Mouse (Mus musculus) lung, embryonic 14.5 days (tissue): ENCODE measurements around the gene Olfr1366. TPM values are rescaled to one million over a fixed set of nuclear protein-coding genes. Genes with fewer than 3 reads are reported as not detected.
"Not testable (repeated sequence)": the region's sequence is repeated elsewhere in the genome, so short reads cannot be mapped to it uniquely, and the experiment has no call there.

Source experiments
- ATAC-seq: fragments of 200-750 bp; cut with Nextera tagmentation; 2 replicates; pipeline ENCODE4 v1.8.0; 2017; ENCODE audit warnings: mild to moderate bottlenecking, moderate TSS enrichment, moderate library complexity; ENCODE audit not compliant: insufficient read depth
- DNase-seq: peaks from one replicate; pipeline ENCODE4 v3.0.0-alpha.2; 2015
- H3K27ac ChIP-seq: fragments of 300-500 bp; sonication (generic); 2 replicates; pipeline ENCODE4 v1.5.1; 2014; ENCODE audit warnings: low read depth, mild to moderate bottlenecking, moderate library complexity
- H3K27me3 ChIP-seq: fragments of 300-500 bp; sonication (generic); 2 replicates; pipeline ENCODE4 v1.6.1; 2014; ENCODE audit warnings: low read length, control low read depth; ENCODE audit not compliant: insufficient read depth
- H3K36me3 ChIP-seq: fragments of 300-500 bp; sonication (generic); 2 replicates; pipeline ENCODE4 v1.6.1; 2014; ENCODE audit warnings: control low read depth; ENCODE audit not compliant: insufficient read depth
- H3K4me1 ChIP-seq: fragments of 300-500 bp; sonication (generic); 2 replicates; pipeline ENCODE4 v1.6.1; 2014; ENCODE audit warnings: antibody characterized with exemption, control low read depth; ENCODE audit not compliant: insufficient read depth
- H3K4me2 ChIP-seq: fragments of 300-500 bp; sonication (generic); 2 replicates; pipeline ENCODE4 v1.6.1; 2014; ENCODE audit warnings: mild to moderate bottlenecking
- H3K4me3 ChIP-seq: fragments of 300-500 bp; sonication (generic); 2 replicates; pipeline ENCODE4 v1.5.1; 2014; ENCODE audit warnings: low read depth, low read length
- H3K9ac ChIP-seq: fragments of 300-500 bp; sonication (generic); 2 replicates; pipeline ENCODE4 v1.6.1; 2014
- H3K9me3 ChIP-seq: fragments of 300-500 bp; sonication (generic); 2 replicates; pipeline ENCODE4 v1.6.1; 2016; ENCODE audit warnings: low read depth, low read length, control low read depth
- CTCF ChIP-seq: IDR thresholded peaks from 2 replicates; pipeline ENCODE4 v1.5.1; 2016; ENCODE audit warnings: antibody characterized with exemption, low read depth
- WGBS: fragments of 180-500 bp; shearing (Covaris S2); extraction: QIAGEN DNeasy Blood & Tissue Kit; methylation state at CpG from one replicate; pipeline ENCODE4 v1.1.7; 2014; 5-methylcytosine and 5-hydroxymethylcytosine counted together
- polyA plus RNA-seq: library from polyadenylated mRNA; unstranded; fragments of >200 nt; fragmentation: Nextera tagmentation; extraction: Ambion mirVana; gene quantifications from 2 replicates; pipeline ENCODE4 v1.2.1, GENCODE M21; 2014

The Olfr1366 gene
- polyA plus RNA-seq, 1 experiment from 2014 or later: 0.14 TPM

DNA sequence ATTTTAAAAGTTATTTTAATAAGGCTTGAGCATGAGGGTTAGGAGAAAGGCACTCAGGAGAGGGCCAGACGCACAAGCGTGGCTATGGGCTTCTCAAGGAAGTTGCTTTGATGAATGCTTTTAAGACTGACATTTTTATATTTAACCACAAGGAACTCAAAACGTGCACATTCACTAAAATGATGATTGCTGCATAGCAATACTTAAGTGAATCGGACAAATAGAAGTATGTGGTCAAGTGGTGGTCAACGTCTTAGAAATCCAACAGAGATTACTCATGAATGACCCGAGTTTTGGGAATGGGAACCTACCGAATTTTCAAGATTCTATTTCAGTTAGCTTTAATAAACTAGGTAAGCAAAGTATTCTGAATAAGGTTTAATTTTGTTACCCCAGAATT lies 12.5 kb downstream of the Olfr1366 start:
- Histone ChIP-seq H3K4me3 (peak overlapping the region; percentile 83), H3K4me2 (peak overlapping the region; percentile 63), H3K27me3 (no peaks in the 10 kb centered on the region), H3K4me1 (peaks cover 6% of the 10 kb centered on the region), H3K36me3 (peaks cover 18% of the 10 kb centered on the region), H3K9me3 (no peaks in the 10 kb centered on the region), H3K27ac (no peak overlapping the region), H3K9ac (peak overlapping the region; percentile 28; the same call in 1 of the 2 replicates)
- peak; percentile 18 for DNase-seq
- WGBS: 32% methylated on average over 7 of the region's 7 CpGs
- TF ChIP-seq CTCF: no peak
- ATAC-seq: no peak

DNA sequence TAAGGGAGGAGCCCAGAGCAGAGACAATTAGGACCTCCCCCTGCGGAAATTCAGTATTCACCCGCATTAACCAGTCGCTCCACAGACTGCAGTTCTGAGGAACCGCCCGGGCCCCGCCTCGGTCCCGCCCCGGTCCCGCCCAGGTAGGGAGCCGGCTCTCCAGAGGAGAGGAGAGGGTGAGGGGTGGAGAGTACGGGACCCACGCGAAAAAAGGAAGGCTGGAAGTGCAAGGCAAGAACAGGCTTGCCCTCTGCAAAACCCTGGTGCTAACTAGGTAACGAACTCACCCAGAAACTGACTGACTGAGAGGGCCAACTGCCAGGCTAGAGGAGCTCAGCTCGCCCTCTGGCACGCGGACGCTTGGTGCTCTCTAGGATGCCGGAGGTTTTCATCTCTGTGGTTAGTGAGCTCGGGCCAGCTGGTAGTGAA lies 36.4 kb downstream of the Olfr1366 start:
- TF ChIP-seq CTCF: no peak
- Histone ChIP-seq H3K4me2 (peak overlapping the region; percentile 64), H3K4me1 (no peaks in the 10 kb centered on the region), H3K36me3 (no peaks in the 10 kb centered on the region), H3K27me3 (no peaks in the 10 kb centered on the region), H3K9me3 (no peaks in the 10 kb centered on the region), H3K27ac (peak overlapping the region; percentile 87), H3K4me3 (peak overlapping the region; percentile 62), H3K9ac (peak overlapping the region; percentile 65)
- WGBS: under 1% methylated on average over 21 of the region's 21 CpGs
- ATAC-seq (peak; percentile 100), DNase-seq (peak; percentile 93)

DNA sequence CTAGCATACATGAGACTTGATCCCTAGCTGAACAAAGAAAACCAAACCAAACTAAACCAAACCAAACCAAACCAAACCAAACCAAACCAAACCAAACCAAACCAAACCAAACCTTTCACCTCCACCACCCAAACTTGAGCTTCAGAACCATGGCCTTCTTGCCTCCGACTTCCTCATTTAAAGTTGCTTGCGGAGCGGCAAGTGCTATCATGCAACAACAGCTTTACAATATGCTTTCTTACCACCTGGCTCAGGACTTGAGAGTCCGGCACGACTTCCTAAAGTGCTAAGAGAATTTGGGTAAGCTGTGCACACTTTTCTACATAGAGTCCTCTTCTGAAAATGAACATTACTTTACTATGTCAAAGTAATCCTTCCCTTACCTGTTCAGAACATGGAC lies 40.3 kb downstream of the Olfr1366 start:
- 85% methylated on average over 5 of the region's 5 CpGs for WGBS
- no peak for TF ChIP-seq CTCF
- Histone ChIP-seq H3K27me3 (no peaks in the 10 kb centered on the region), H3K9ac (no peak overlapping the region), H3K27ac (no peak overlapping the region), H3K4me3 (no peak overlapping the region), H3K9me3 (no peaks in the 10 kb centered on the region), H3K36me3 (no peaks in the 10 kb centered on the region), H3K4me2 (no peak overlapping the region), H3K4me1 (no peaks in the 10 kb centered on the region)
- DNase-seq: no peak
- ATAC-seq: no peak

DNA sequence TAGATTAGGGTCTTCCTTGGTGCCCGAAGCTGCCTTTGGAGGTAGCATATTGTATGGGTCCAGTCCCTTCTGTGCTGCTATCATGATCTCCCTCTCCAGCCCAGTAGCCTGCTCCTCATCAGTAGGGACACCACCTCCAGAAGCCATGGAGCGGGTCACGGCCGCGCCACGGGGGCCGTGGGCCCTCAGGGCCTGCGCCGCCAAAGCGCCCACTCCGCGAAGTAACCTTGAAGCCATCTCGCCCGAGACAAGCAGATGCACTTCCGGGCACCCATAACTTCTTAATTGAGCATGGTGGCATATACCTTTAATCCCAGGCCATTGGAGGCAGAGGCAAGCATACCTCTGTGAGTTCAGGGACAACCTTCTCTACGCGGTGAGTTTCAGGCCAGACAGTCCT lies 41.4 kb downstream of the Olfr1366 start, which contains the start of gene Gm11273:
Gene Gm11273 (minus strand): TSS at position 237 of the 400 bp plus-strand sequence.
- not testable (repeated sequence) for H3K4me2 ChIP-seq, H3K27me3 ChIP-seq, H3K27ac ChIP-seq, H3K36me3 ChIP-seq, H3K9ac ChIP-seq, H3K4me1 ChIP-seq, ATAC-seq, H3K4me3 ChIP-seq, DNase-seq, H3K9me3 ChIP-seq
- 91% methylated on average over 13 of the region's 17 CpGs for WGBS

DNA sequence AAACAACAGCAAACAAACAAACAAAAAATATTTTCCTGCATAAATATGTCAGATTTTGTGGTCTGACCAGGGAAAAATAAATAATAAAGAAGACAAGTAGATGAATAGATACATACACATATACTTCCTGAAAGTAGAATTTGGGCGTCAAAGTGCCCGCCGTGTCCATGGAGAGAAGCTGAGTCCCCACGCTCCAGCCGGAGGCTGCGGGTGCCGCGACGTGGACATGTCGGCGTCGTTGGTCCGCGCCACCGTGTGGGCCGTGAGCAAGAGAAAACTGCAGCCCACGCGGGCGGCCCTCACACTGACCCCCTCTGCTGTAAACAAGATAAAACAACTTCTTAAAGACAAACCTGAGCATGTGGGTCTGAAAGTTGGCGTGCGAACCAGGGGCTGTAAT lies 47.5 kb downstream of the Olfr1366 start, which contains the start of gene AK157302:
Gene AK157302 (plus strand): TSS at position 144 of the 400 bp plus-strand sequence.
- no peak for ATAC-seq
- no peak within 1 kb of the TSS for H3K27ac ChIP-seq
- no peaks in the 10 kb centered on the region for H3K27me3 ChIP-seq
- no peaks in the 10 kb centered on the region for H3K4me1 ChIP-seq
- no peaks in the 10 kb centered on the region for H3K9me3 ChIP-seq
- H3K4me2 ChIP-seq: no peak within 1 kb of the TSS
- H3K36me3 ChIP-seq: no peaks in the 10 kb centered on the region
- H3K4me3 ChIP-seq: no peak within 1 kb of the TSS
- 89% methylated on average over 21 of the region's 21 CpGs for WGBS
- no peak within 1 kb of the TSS for H3K9ac ChIP-seq
- DNase-seq: no peak
- no peak for TF ChIP-seq CTCF

DNA sequence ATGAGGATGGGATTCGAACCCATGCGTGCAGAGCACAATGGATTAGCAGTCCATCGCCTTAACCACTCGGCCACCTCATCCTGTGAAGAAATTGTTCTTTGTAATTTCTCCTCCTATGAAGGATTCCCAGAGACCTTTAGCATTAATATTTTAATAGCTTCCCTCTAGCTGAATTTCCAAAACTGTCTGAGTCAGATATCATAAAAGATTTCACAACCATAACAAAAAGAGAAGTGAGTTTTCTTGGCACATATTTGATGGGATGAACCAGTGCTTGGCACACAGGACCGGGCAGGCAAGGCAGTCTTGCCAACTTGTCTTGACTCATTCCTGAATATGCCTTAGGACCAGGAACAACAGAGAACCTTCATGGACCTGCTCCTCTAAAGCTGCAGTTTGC lies 49.8 kb downstream of the Olfr1366 start:
- no peaks in the 10 kb centered on the region for H3K27me3 ChIP-seq
- no peak for TF ChIP-seq CTCF
- DNase-seq: no peak
- ATAC-seq: no peak
- no peaks in the 10 kb centered on the region for H3K36me3 ChIP-seq
- no peak overlapping the region for H3K4me3 ChIP-seq
- H3K9ac ChIP-seq: no peak overlapping the region
- H3K4me1 ChIP-seq: no peaks in the 10 kb centered on the region
- WGBS: 85% methylated on average over 5 of the region's 5 CpGs
- H3K27ac ChIP-seq: no peak overlapping the region
- H3K4me2 ChIP-seq: no peak overlapping the region
- H3K9me3 ChIP-seq: no peaks in the 10 kb centered on the region

DNA sequence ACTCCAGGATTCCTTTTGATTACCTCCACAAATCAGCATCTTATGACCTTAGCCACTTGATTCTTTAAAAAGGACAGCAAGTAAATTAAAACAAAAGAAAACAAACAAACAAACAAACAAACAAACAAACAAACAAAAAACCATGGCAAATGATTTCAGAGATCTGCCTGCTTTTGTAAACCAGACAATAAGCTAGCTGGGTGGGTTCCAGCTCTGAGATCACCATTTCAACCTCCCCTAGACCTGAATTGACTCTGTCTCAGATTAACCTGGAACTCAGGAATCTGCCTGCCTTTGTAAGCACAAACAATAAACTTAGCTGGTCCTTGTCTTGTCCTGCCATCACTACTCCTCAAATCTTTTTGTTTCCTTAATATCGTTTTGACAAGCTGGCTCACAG lies 55.7 kb downstream of the Olfr1366 start:
- ATAC-seq: no peak
- DNase-seq: no peak
- TF ChIP-seq CTCF: no peak
- Histone ChIP-seq H3K9me3 (no peaks in the 10 kb centered on the region; the same call in 1 of the 2 replicates), H3K4me3 (no peak overlapping the region), H3K27ac (no peak overlapping the region), H3K4me2 (no peak overlapping the region), H3K27me3 (no peaks in the 10 kb centered on the region), H3K9ac (no peak overlapping the region), H3K36me3 (no peaks in the 10 kb centered on the region), H3K4me1 (no peaks in the 10 kb centered on the region)
- 82% methylated on average over 1 of the region's 1 CpGs for WGBS

Other genes with a start within 250 kb of the Olfr1366 start
- gene Gpx6, start 230.7 kb downstream of the Olfr1366 start, polyA plus RNA-seq: not detected in 2 replicates
- not detected in 2 replicates for gene Olfr1367, start 195.9 kb downstream of the Olfr1366 start, polyA plus RNA-seq
- gene Zscan12, start 180.0 kb downstream of the Olfr1366 start, polyA plus RNA-seq: 14.1 and 14.3 TPM in 2 replicates
- gene Zkscan3, start 140.1 kb downstream of the Olfr1366 start, polyA plus RNA-seq: 73.2 and 78.0 TPM in 2 replicates
- gene Pgbd1, start 101.8 kb downstream of the Olfr1366 start, polyA plus RNA-seq: 2.3 and 2.6 TPM in 2 replicates
- 26.6 and 27.6 TPM in 2 replicates for gene Zscan26, start 89.1 kb downstream of the Olfr1366 start, polyA plus RNA-seq
- gene Nkapl, start 74.3 kb downstream of the Olfr1366 start, polyA plus RNA-seq: 3.1 and 3.4 TPM in 2 replicates
- gene Zkscan4, start 63.9 kb downstream of the Olfr1366 start, polyA plus RNA-seq: 3.4 and 3.5 TPM in 2 replicates
- not detected in 2 replicates for gene Gm10065, start 63.4 kb downstream of the Olfr1366 start, polyA plus RNA-seq
- 0.74 and 0.96 TPM in 2 replicates for gene AK157302, start 47.6 kb downstream of the Olfr1366 start, polyA plus RNA-seq
- gene Gm11273, start 41.4 kb downstream of the Olfr1366 start, polyA plus RNA-seq: 6.6 and 7.6 TPM in 2 replicates
- 10.1 and 10.5 TPM in 2 replicates for gene Zkscan8, start 11.7 kb downstream of the Olfr1366 start, polyA plus RNA-seq
- gene Olfr1535, start 17.1 kb upstream of the Olfr1366 start, polyA plus RNA-seq: 0.09 TPM in 1 of 2 replicates, not detected in the other
- not detected in 2 replicates for gene Olfr1364, start 39.0 kb upstream of the Olfr1366 start, polyA plus RNA-seq
- not detected in 2 replicates for gene Olfr1362, start 71.2 kb upstream of the Olfr1366 start, polyA plus RNA-seq
- gene Olfr11, start 99.7 kb upstream of the Olfr1366 start, polyA plus RNA-seq: not detected in 2 replicates
- not detected in 2 replicates for gene Olfr1361, start 120.6 kb upstream of the Olfr1366 start, polyA plus RNA-seq
- gene Olfr1360, start 134.6 kb upstream of the Olfr1366 start, polyA plus RNA-seq: not detected in 2 replicates
- gene Olfr1359, start 155.3 kb upstream of the Olfr1366 start, polyA plus RNA-seq: not detected in 2 replicates
- gene Hist1h2bl, start 173.3 kb upstream of the Olfr1366 start, polyA plus RNA-seq: 3.8 and 6.9 TPM in 2 replicates
- gene Hist1h2ai, start 173.6 kb upstream of the Olfr1366 start, polyA plus RNA-seq: 40.4 and 42.9 TPM in 2 replicates
- gene Hist1h3h, start 174.9 kb upstream of the Olfr1366 start, polyA plus RNA-seq: 13.9 and 23.8 TPM in 2 replicates
- gene Hist1h2bm, start 179.2 kb upstream of the Olfr1366 start, polyA plus RNA-seq: 4.9 and 8.0 TPM in 2 replicates
- 0.96 and 2.2 TPM in 2 replicates for gene Hist1h4j, start 192.3 kb upstream of the Olfr1366 start, polyA plus RNA-seq
- gene Hist1h4k, start 207.7 kb upstream of the Olfr1366 start, polyA plus RNA-seq: 6.4 and 8.8 TPM in 2 replicates
- 16.8 and 20.4 TPM in 2 replicates for gene Hist1h2ak, start 211.0 kb upstream of the Olfr1366 start, polyA plus RNA-seq
- 2.0 and 3.1 TPM in 2 replicates for gene Hist1h2bn, start 211.3 kb upstream of the Olfr1366 start, polyA plus RNA-seq
- 18.5 and 19.7 TPM in 2 replicates for gene Hist1h1b, start 237.8 kb upstream of the Olfr1366 start, polyA plus RNA-seq
- gene Hist1h3i, start 240.6 kb upstream of the Olfr1366 start, polyA plus RNA-seq: 237 and 252 TPM in 2 replicates
- 7.2 and 8.9 TPM in 2 replicates for gene Hist1h2an, start 244.4 kb upstream of the Olfr1366 start, polyA plus RNA-seq
- gene Hist1h2bp, start 244.7 kb upstream of the Olfr1366 start, polyA plus RNA-seq: 2.0 and 3.4 TPM in 2 replicates